Mouse (Mus musculus): Measurements from ENCODE around the gene Gm20388. TPM values are rescaled to one million over a fixed set of nuclear protein-coding genes. Genes with fewer than 3 reads are reported as not detected.
A peak's percentile ranks its signal among the peaks of the same experiment; 100 is the strongest.
"Not testable (repeated sequence)": the region's sequence is repeated elsewhere in the genome, so short reads cannot be mapped to it uniquely, and the experiment has no call there.

Gm20388 gene
- total RNA-seq, 2 experiments from 2014 or later = 10.3 to 10.6 TPM

DNA sequence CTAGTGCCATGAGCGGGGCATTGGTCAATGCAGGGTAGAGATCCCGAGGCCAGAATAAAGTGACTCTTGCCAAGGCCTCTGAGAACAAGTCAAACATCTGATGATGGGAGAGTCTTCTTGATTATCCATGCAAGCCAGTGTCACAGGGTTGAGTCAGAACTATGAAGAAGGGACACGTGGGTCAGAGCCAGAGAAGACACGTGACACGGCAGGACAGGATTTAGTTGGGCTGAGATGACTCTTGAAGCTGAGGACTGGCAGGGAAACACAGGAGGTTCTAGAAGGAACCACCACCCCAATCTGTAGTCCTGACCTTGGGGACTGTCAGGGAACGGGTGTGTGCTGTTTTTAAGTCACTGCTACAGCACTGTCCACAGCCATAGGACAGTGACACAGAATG lies 849.2 kb downstream of the Gm20388 start:
- no peak for DNase-seq (ENCODE audit: low spot score in 2 of 2)
- intact Hi-C loops (cut with DNase I) = no loop called here

DNA sequence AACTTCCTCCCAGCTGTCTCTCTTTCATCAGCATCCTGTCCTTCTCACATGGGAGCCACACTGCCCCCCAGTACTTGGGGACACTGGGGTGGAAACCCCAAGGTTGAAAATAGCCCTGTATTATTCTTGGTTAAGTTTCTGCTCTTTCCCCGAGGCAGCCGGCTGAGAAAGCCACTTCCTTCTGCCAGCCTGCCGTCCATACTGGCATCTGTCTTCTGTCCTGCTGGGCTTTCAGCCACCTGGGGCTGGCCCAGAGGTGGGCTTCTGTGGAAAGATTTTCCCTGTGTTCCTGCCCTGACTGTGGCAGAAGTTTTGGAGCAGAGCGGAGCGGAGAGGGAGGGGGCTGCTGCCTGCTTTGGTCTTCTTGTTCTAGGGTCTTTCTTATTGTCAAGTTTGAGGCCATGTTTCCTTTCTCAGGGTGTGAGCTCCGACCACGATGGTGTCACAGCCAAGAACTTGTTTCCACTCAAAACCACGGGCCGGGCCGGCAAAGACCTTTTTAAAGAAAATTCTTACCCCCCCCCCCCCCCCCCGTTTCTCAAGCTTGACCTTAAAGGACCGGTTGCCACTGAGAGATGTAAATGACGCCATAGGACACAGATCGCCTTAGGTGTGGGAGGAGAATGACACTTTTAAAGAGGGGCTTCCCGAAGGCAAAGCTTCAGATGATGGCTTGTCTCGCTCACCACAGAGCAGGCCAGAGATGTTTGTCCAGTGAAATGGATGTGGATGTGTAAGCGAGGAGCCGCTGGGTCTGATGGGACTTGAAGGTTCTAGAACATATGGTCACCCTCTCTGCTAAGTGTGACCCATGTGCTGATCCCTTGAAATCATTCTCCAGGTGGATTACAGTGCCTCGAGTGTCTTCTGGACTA lies 849.9 kb downstream of the Gm20388 start:
- intact Hi-C loops (cut with DNase I) = no loop called here
- no peak for DNase-seq (ENCODE audit: low spot score in 2 of 2)

DNA sequence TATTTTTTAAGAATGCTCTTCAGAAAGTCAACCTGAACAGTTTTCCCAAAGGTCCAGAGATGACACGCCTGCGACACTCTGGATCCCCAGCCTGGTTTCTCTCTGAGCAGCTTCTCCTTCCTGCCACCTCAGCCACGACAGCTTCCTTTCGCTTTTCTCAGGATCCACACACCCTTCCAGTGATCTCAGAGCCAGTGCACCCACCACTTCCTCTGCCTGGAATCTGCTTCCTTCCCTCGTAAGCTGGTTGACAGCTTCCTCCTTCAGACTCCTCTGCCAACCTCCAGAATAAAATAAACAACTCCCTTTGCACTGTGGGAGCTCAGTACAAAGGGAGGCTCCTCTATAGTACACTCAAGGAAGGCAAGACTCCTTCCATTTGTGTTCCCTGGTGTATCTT lies 852.6 kb downstream of the Gm20388 start:
- intact Hi-C loops (cut with DNase I) = no loop called here
- DNase-seq (ENCODE audit: low spot score in 2 of 2) = no peak

DNA sequence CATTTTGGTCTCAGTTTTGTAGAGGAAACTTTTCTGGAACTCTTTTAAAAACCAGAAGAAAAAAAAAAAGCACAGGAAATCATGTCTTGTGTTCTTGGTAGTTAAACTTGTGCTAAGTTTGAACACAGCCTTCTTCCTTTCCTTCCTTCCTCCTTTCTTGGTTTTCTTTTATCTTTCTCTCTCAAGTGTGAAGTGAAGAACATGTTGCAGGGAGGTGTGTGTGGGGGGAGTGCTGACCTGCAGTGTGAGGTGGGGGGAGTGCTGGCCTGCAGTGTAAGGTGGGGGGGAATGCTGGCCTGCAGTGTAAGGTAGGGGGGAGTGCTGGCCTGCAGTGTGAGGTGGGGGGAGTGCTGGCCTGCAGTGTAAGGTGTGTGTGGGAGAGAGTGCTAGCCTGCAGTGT lies 854.0 kb downstream of the Gm20388 start:
- intact Hi-C loops (cut with DNase I) = no loop called here
- no peak for DNase-seq (ENCODE audit: low spot score in 2 of 2)

DNA sequence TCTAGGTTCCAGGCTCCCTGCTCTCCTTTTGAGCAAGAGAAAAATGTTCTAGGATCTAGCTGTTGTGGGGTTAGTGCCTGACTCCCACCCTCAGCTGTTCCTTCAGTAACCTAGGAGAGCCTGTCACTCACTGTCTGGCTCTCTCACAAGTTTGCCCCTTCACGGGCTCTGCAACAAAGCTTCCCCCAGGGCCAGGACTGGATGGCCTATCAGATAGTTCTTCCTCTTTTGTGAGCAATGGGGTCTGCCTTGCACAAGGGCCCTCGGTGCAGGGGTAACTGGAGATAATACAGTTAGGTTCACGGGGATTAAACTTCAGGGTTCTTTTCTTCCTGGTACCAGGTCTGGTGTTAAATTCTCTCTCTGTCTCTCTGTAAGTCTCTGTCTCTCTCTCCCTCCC lies 856.0 kb downstream of the Gm20388 start:
- DNase-seq (ENCODE audit: low spot score in 2 of 2) = no peak
- intact Hi-C loops (cut with DNase I) = no loop called here

DNA sequence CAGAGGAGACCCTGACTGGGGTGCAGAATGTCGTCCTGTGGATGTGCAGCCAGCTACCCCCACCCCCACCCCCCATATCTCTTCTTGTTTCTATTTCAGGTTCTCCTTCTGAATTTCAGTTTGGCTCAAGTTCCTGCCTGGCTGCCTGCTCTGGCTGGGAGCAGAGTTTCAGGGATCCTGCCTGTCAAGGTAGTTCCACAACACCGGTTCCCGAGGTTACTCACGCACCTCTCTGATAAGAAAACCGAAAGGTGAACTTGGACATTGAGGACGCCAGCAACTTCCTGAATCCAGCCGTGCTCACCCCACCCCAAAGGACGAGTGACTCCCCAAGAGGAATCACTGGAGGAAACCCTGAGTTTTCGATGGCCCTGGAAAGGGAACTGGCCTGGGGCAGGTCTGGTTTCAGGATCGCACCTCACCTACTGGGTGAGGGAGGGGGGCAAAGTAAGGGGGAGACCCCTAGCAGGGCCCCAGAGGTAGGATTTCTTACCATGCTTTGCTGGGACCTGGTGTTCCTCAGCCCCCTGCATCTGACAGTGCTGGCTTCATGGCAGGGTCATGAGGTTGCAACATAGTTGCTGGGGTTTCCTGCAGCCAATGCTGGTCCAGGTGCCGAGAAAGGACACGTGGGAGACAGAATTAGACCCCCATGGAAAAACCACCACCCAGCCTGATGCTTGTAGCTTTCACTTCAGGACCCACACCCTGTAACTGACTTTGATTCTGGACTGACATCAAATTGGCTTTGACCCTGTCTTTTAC lies 858.0 kb downstream of the Gm20388 start:
- no peak for DNase-seq (ENCODE audit: low spot score in 2 of 2)
- intact Hi-C loops (cut with DNase I) = no loop called here

GRCm38 (mm10) chr8:120777184-120777583 lies 866.5 kb downstream of the Gm20388 start:
- DNase-seq (ENCODE audit: low spot score in 2 of 2) = no peak
- intact Hi-C loops (cut with DNase I) = no loop called here

DNA sequence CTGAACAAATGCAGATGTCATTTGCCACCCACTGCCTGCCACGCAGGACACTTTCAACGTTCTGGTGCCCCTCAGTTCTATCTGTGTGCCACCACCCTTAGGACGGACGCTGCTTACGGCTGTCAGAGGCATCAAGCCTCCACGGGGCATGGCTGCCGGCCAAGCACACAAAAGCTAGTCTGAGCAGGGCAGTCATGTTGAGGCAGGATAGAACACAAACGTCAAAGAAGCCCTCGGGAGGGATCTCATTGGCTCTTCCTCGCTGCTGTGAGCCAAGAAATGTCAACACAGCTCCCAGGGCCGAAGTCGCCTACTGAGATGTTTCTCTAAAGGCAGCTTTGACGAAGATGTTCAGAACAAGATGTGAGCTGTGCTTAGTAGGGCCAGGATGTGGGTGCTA lies 867.1 kb downstream of the Gm20388 start:
- intact Hi-C loops (cut with DNase I) = no loop called here
- DNase-seq (ENCODE audit: low spot score in 2 of 2) = no peak

DNA sequence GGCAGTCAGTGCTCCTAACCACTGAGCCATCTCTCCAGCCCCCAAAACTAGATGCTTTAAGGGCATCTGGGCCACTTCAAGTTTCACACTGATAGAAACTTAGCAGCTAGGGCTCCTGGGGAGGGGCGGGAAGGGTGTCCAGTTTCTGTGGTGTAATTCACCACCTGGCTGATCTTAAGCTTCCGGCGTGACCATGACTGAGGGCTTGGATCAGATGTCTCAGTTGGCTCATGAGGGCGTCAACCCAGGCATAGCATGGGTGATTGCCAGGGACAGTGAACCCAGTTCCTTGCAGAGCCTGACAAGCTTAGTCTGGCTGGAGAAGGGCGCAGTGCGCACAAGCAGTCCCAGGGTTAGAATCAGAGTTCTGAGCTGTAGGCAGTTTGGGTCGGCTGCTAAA lies 868.5 kb downstream of the Gm20388 start:
- no peak for DNase-seq (ENCODE audit: low spot score in 2 of 2)
- intact Hi-C loops (cut with DNase I) = no loop called here

DNA sequence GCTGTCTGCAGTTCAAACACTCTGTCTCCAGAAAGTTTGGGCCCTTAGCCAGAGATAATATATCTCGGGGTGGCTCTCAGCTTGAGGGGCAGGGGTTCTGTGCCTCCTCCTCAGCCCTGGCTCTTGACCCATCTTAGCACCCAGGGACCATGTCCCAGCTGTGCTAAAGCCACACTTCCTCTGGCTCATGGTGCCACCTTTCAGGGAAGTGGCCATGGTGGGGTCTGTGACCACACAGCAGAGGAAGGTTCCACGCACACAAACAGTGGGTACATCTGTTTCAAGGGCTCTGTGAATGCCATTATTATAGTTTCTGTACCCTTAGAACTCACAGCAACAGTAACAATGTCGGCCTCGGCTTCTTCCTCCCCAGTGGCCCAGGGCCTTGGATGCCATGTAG lies 873.1 kb downstream of the Gm20388 start:
- intact Hi-C loops (cut with DNase I) = no loop called here
- DNase-seq (ENCODE audit: low spot score in 2 of 2) = no peak

DNA sequence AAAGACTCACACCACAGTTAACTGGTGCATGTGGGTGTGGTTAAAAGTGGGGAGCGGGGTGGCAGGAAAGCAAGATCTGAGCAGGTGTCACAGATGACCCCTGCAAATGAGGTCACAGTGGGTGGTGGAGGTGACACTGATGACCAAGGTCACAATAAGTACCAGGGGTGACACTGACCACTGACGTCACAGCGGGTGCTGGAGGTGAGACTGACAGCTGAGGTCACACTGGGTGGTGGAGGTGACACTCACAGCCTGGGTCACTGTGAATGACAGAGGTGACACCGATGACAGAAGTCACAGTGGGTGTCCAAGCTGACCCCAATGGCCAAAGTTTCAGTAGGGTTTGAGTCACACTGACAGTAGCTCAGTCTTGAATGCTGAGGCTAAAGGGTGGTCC lies 876.1 kb downstream of the Gm20388 start:
- intact Hi-C loops (cut with DNase I) = no loop called here
- no peak for DNase-seq (ENCODE audit: low spot score in 2 of 2)

GRCm38 (mm10) chr8:120787631-120788030 lies 877.0 kb downstream of the Gm20388 start:
- intact Hi-C loops (cut with DNase I) = no loop called here
- no peak for DNase-seq (ENCODE audit: low spot score in 2 of 2)

DNA sequence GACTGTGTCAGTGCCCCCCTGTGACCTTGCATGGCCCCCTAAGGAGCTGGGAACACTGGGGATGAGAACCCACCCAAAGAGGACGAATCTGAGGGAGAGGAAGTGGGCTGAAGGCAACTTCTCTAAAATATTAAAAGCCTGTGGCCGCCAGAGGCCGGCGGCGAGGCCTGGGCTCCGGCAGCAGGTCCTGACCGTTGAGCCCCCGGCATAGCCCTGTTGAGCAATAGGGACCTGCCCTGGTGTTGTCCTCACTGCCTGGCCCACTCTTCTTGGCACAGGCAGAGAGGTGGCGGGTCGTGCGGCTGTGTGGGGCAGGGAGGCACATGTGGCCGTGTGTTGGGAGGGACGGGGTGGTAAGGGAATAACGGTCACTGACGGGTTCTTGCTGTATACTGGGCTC lies 882.1 kb downstream of the Gm20388 start:
- intact Hi-C loops (cut with DNase I) = no loop called here
- no peak for DNase-seq (ENCODE audit: low spot score in 2 of 2)

GRCm38 (mm10) chr8:120795944-120796635 lies 885.4 kb downstream of the Gm20388 start:
- peak; percentile 67 to 70 for DNase-seq (ENCODE audit: low spot score in 2 of 2)
- intact Hi-C loops (cut with DNase I) = loop anchor here (1.0 to 5.0 kb wide), 3 partner anchors 59 to 118 kb away; partner anchors contain the start of gene Irf8

GRCm38 (mm10) chr8:120797019-120797727 lies 886.5 kb downstream of the Gm20388 start:
- intact Hi-C loops (cut with DNase I) = loop anchor here (5.0 kb wide), 1 partner anchor 60 kb away; the partner anchor contains the start of gene Irf8
- no peak for DNase-seq (ENCODE audit: low spot score in 2 of 2)

- intact Hi-C loops (cut with DNase I) = no loop called here
- peak in 1 of 2 experiments; percentile 25 for DNase-seq (ENCODE audit: low spot score in 2 of 2)
These were observed 889.7 kb downstream of the Gm20388 start for GRCm38 (mm10) chr8:120800308-120800865.

GRCm38 (mm10) chr8:120803661-120804375 lies 893.2 kb downstream of the Gm20388 start:
- intact Hi-C loops (cut with DNase I); DNase-seq (ENCODE audit: low spot score in 2 of 2): not testable (repeated sequence)

- DNase-seq (ENCODE audit: low spot score in 2 of 2) = no peak
- intact Hi-C loops (cut with DNase I) = no loop called here
These were observed 894.1 kb downstream of the Gm20388 start for GRCm38 (mm10) chr8:120804741-120805140.
